Mouse (Mus musculus) cerebellum, postnatal 36 days (tissue): ENCODE measurements at regions not wholly inside any gene's neighbourhood (a gene's known extent, or its start where the extent isn't known, plus 50 kb on each side); places are given as distances from the start of the nearest gene placed in this dataset.

Experiments used
- DNase-seq, 2 experiments: peaks; one replicate each; pipeline ENCODE4 v3.0.0; 2021 to 2022; ENCODE audit warnings: mixed read lengths in 2 of 2

GRCm38 (mm10) chr17:88346896-88347295, 93.6 kb upstream of the Foxn2 start:
- no peak for DNase-seq

- DNase-seq: no peak
Observed at GRCm38 (mm10) chr17:88349825-88350460, 90.6 kb upstream of the Foxn2 start.

- peak in 1 of 2 experiments; percentile 43 for DNase-seq
Observed at GRCm38 (mm10) chr17:88350986-88351385, 89.5 kb upstream of the Foxn2 start.

GRCm38 (mm10) chr17:88352960-88353359, 87.6 kb upstream of the Foxn2 start:
- DNase-seq: no peak

- DNase-seq: peak; percentile 23 to 42
Observed at GRCm38 (mm10) chr17:88361161-88361560, 79.3 kb upstream of the Foxn2 start.

GRCm38 (mm10) chr17:88362404-88362803, 78.1 kb upstream of the Foxn2 start:
- DNase-seq: no peak

- no peak for DNase-seq
Observed at GRCm38 (mm10) chr17:88367876-88368275, 72.6 kb upstream of the Foxn2 start.

- DNase-seq: no peak
Observed at GRCm38 (mm10) chr17:88369971-88370370, 70.5 kb upstream of the Foxn2 start.

- peak; percentile 45 to 51 for DNase-seq
Observed at GRCm38 (mm10) chr17:88370676-88371075, 69.8 kb upstream of the Foxn2 start.

- no peak for DNase-seq
Observed at GRCm38 (mm10) chr17:88378505-88378904, 62.0 kb upstream of the Foxn2 start.

GRCm38 (mm10) chr17:88379389-88379788, 61.1 kb upstream of the Foxn2 start:
- DNase-seq: no peak

GRCm38 (mm10) chr17:88381106-88381505, 59.4 kb upstream of the Foxn2 start:
- DNase-seq: no peak

GRCm38 (mm10) chr17:88383447-88383846, 57.1 kb upstream of the Foxn2 start:
- no peak for DNase-seq

- DNase-seq: peak; percentile 90 to 91
Observed at GRCm38 (mm10) chr17:88388441-88388951, 52.0 kb upstream of the Foxn2 start.

GRCm38 (mm10) chr17:88389668-88390461, 50.6 kb upstream of the Foxn2 start:
- DNase-seq: no peak
